Mouse (Mus musculus) heart, embryonic 11.5 days (tissue): ENCODE results near the gene Rbl1. TPM values are rescaled to one million over a fixed set of nuclear protein-coding genes. Genes with fewer than 3 reads are reported as not detected.
A peak's percentile ranks its signal among the peaks of the same experiment; 100 is the strongest.

Experiments
- ATAC-seq: fragments of 200-750 bp; cut with Nextera tagmentation; replicated peaks from 2 replicates; pipeline ENCODE4 v1.8.0; 2017; ENCODE audit warnings: moderate library complexity; ENCODE audit not compliant: insufficient number of reproducible peaks, low FRiP score, low TSS enrichment
- H3K27ac ChIP-seq: fragments of 300-500 bp; sonication (generic); 2 replicates; pipeline ENCODE4 v1.5.1; 2014; ENCODE audit warnings: mild to moderate bottlenecking, low read depth, low read length
- H3K27me3 ChIP-seq: fragments of 300-500 bp; sonication (generic); 2 replicates; pipeline ENCODE4 v1.6.1; 2014; ENCODE audit warnings: mild to moderate bottlenecking, low read length, mixed read lengths; ENCODE audit not compliant: control insufficient read depth, insufficient read depth
- H3K36me3 ChIP-seq: fragments of 300-500 bp; sonication (generic); 2 replicates; pipeline ENCODE4 v1.6.1; 2014; ENCODE audit warnings: mild to moderate bottlenecking, low read length, moderate library complexity, mixed read lengths; ENCODE audit not compliant: control insufficient read depth, insufficient read depth
- H3K4me1 ChIP-seq: fragments of 300-500 bp; sonication (generic); 2 replicates; pipeline ENCODE4 v1.6.1; 2014; ENCODE audit warnings: low read length; ENCODE audit not compliant: control insufficient read depth, insufficient read depth
- H3K4me2 ChIP-seq: fragments of 300-500 bp; sonication (generic); 2 replicates; pipeline ENCODE4 v1.6.1; 2014; ENCODE audit warnings: mild to moderate bottlenecking, moderate library complexity
- H3K4me3 ChIP-seq: fragments of 300-500 bp; sonication (generic); 2 replicates; pipeline ENCODE4 v1.5.1; 2014; ENCODE audit warnings: low read depth, low read length
- H3K9ac ChIP-seq: fragments of 300-500 bp; sonication (generic); 2 replicates; pipeline ENCODE4 v1.6.1; 2014; ENCODE audit warnings: mild to moderate bottlenecking, low read depth, low read length, moderate library complexity
- H3K9me3 ChIP-seq: fragments of 300-500 bp; sonication (generic); replicated peaks from 2 replicates; pipeline ENCODE4 v1.6.1; 2016; ENCODE audit warnings: low read length; ENCODE audit not compliant: control insufficient read depth
- WGBS: fragments of 180-500 bp; shearing (Covaris S2); extraction: QIAGEN DNeasy Blood & Tissue Kit; methylation state at CpG from one replicate; pipeline ENCODE4 v1.1.7; 2014; ENCODE audit not compliant: insufficient replicate concordance; 5-methylcytosine and 5-hydroxymethylcytosine counted together
- polyA plus RNA-seq: library from polyadenylated mRNA; unstranded; fragments of >200 nt; fragmentation: Nextera tagmentation; extraction: Ambion mirVana; gene quantifications from 2 replicates; pipeline ENCODE4 v1.2.1, GENCODE M21; 2014

Gene Rbl1
- polyA plus RNA-seq, 1 experiment from 2014 or later: 22.6 TPM

GRCm38 (mm10) chr2:157135014-157135413, 69.3 kb downstream of the Rbl1 start, which contains the start of gene Samhd1:
Gene Samhd1 (minus strand): TSS chr2:157135265.
- Histone ChIP-seq H3K4me1 (no peaks in the 10 kb centered on the region), H3K4me2 (peak within 1 kb of the TSS; percentile 78), H3K36me3 (no peaks in the 10 kb centered on the region), H3K9ac (peak within 1 kb of the TSS; percentile 74), H3K27ac (peak within 1 kb of the TSS; percentile 36), H3K9me3 (no peaks in the 10 kb centered on the region), H3K4me3 (peak within 1 kb of the TSS; percentile 71), H3K27me3 (no peaks in the 10 kb centered on the region)
- under 1% methylated on average over 32 of the region's 32 CpGs for WGBS
- ATAC-seq: peak; percentile 88

- H3K27me3 ChIP-seq: no peaks in the 10 kb centered on the region
- peak overlapping the region; percentile 78 for H3K4me2 ChIP-seq
- no peaks in the 10 kb centered on the region for H3K36me3 ChIP-seq
- H3K9me3 ChIP-seq: no peaks in the 10 kb centered on the region
- WGBS: under 1% methylated on average over 25 of the region's 25 CpGs
- ATAC-seq: peak; percentile 37; the same call in 1 of the 2 replicates
- H3K27ac ChIP-seq: peak overlapping the region; percentile 36
- no peaks in the 10 kb centered on the region for H3K4me1 ChIP-seq
- peak overlapping the region; percentile 74 for H3K9ac ChIP-seq
- H3K4me3 ChIP-seq: peak overlapping the region; percentile 71
Observed at GRCm38 (mm10) chr2:157134479-157134931, 69.8 kb downstream of the Rbl1 start.

- Histone ChIP-seq H3K4me2 (peak overlapping the region; percentile 78), H3K27ac (peak overlapping the region; percentile 36; the same call in 1 of the 2 replicates), H3K4me3 (peak overlapping the region; percentile 71), H3K9me3 (no peaks in the 10 kb centered on the region), H3K27me3 (no peaks in the 10 kb centered on the region), H3K9ac (peak overlapping the region; percentile 74), H3K4me1 (no peaks in the 10 kb centered on the region), H3K36me3 (no peaks in the 10 kb centered on the region)
- no peak for ATAC-seq
- WGBS: 17% methylated on average over 11 of the region's 11 CpGs
Observed at GRCm38 (mm10) chr2:157133769-157134478, 70.4 kb downstream of the Rbl1 start.

GRCm38 (mm10) chr2:157132686-157133540, 71.4 kb downstream of the Rbl1 start:
- Histone ChIP-seq H3K9ac (no peak overlapping the region), H3K27me3 (no peaks in the 10 kb centered on the region), H3K9me3 (no peaks in the 10 kb centered on the region), H3K36me3 (no peaks in the 10 kb centered on the region), H3K4me2 (no peak overlapping the region; the same call in 1 of the 2 replicates), H3K4me3 (no peak overlapping the region), H3K27ac (no peak overlapping the region), H3K4me1 (no peaks in the 10 kb centered on the region)
- 66% methylated on average over 3 of the region's 3 CpGs for WGBS
- no peak for ATAC-seq

- H3K27ac ChIP-seq: no peak overlapping the region
- 82% methylated on average over 1 of the region's 1 CpGs for WGBS
- H3K4me3 ChIP-seq: no peak overlapping the region
- H3K27me3 ChIP-seq: no peaks in the 10 kb centered on the region
- no peaks in the 10 kb centered on the region for H3K4me1 ChIP-seq
- H3K9me3 ChIP-seq: no peaks in the 10 kb centered on the region
- ATAC-seq: no peak
- no peak overlapping the region for H3K4me2 ChIP-seq
- no peaks in the 10 kb centered on the region for H3K36me3 ChIP-seq
- no peak overlapping the region for H3K9ac ChIP-seq
Observed at GRCm38 (mm10) chr2:157132086-157132485, 72.2 kb downstream of the Rbl1 start.

- Histone ChIP-seq H3K27ac (no peak overlapping the region), H3K4me2 (no peak overlapping the region), H3K9ac (no peak overlapping the region), H3K36me3 (no peaks in the 10 kb centered on the region), H3K4me3 (no peak overlapping the region), H3K27me3 (no peaks in the 10 kb centered on the region), H3K9me3 (no peaks in the 10 kb centered on the region), H3K4me1 (no peaks in the 10 kb centered on the region)
- 81% methylated on average over 8 of the region's 8 CpGs for WGBS
- no peak for ATAC-seq
Observed at GRCm38 (mm10) chr2:157130813-157131514, 73.4 kb downstream of the Rbl1 start.

GRCm38 (mm10) chr2:157129601-157130164, 74.7 kb downstream of the Rbl1 start:
- Histone ChIP-seq H3K27me3 (no peaks in the 10 kb centered on the region), H3K27ac (no peak overlapping the region), H3K4me3 (no peak overlapping the region), H3K4me2 (no peak overlapping the region), H3K9ac (no peak overlapping the region), H3K36me3 (no peaks in the 10 kb centered on the region), H3K9me3 (no peaks in the 10 kb centered on the region), H3K4me1 (no peaks in the 10 kb centered on the region)
- no peak for ATAC-seq
- WGBS: 75% methylated on average over 11 of the region's 11 CpGs

- Histone ChIP-seq H3K9me3 (no peaks in the 10 kb centered on the region), H3K27me3 (no peaks in the 10 kb centered on the region), H3K36me3 (no peaks in the 10 kb centered on the region), H3K4me1 (no peaks in the 10 kb centered on the region), H3K9ac (no peak overlapping the region), H3K4me3 (no peak overlapping the region), H3K4me2 (no peak overlapping the region), H3K27ac (no peak overlapping the region)
- WGBS: 91% methylated on average over 4 of the region's 4 CpGs
- no peak for ATAC-seq
Observed at GRCm38 (mm10) chr2:157129096-157129495, 75.2 kb downstream of the Rbl1 start.
